Mouse (Mus musculus) neural tube, embryonic 10.5 days (tissue): Measurements from ENCODE around the gene Olfr450.

Source experiments
- DNase-seq: peaks from one replicate; pipeline ENCODE4 v3.0.0-alpha.2; 2017; ENCODE audit warnings: low spot score; ENCODE audit errors: extremely low spot score

Gene Olfr450

GRCm38 (mm10) chr6:42811639-42812038 lies at the start of gene Olfr450:
Gene Olfr450 (plus strand): TSS chr6:42811939.
- DNase-seq: no peak

GRCm38 (mm10) chr6:42777066-42777465 lies 34.7 kb upstream of the Olfr450 start:
- DNase-seq: no peak

GRCm38 (mm10) chr6:42784793-42785192 lies 26.9 kb upstream of the Olfr450 start, which contains the start of gene Olfr452:
Gene Olfr452 (plus strand): TSS chr6:42785093.
- no peak for DNase-seq

- no peak for DNase-seq
Measured at GRCm38 (mm10) chr6:42790247-42790948, 21.3 kb upstream of the Olfr450 start.

- DNase-seq: no peak
Measured at GRCm38 (mm10) chr6:42790949-42791556, 20.7 kb upstream of the Olfr450 start.

- DNase-seq: no peak
Measured at GRCm38 (mm10) chr6:42794982-42795381, 16.8 kb upstream of the Olfr450 start.

- no peak for DNase-seq
Measured at GRCm38 (mm10) chr6:42834084-42834483, 22.3 kb downstream of the Olfr450 start, which contains the start of gene Olfr449. Gene Olfr449 (plus strand): TSS chr6:42834384.

- no peak for DNase-seq
Measured at GRCm38 (mm10) chr6:42860222-42860819, 48.6 kb downstream of the Olfr450 start.
